Comparison of ENCODE assay signal across 12 mouse cellular contexts in the genomic region with DNA sequence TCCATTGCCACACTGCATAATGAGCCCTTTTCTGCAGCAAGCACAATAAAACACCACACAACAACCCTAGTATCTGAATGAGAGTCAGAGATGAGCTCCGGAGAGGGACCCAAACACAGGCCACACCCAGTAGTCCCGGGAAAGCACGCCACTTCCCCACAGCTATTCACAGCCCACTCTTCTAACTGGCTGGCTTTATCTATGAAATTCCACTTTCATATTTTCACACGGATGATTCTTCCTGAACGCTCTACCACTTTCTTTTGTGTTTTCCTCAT.
A peak's percentile ranks its signal among the peaks of the same experiment; 100 is the strongest.
DNase-seq lines count a peak whose midpoint lies in the region; ATAC-seq and TF ChIP-seq lines count a peak whose summit lies in the region.
"Had no signal": no experiment of that assay in that cellular context is flagged by ENCODE, and none has a peak within 500 bp of the region (broad histone marks: within the 10 kb centered on the region; RNA-seq: fewer than 3 reads in every experiment).

No protein-coding gene starts in this region.

- no peaks in the 10 kb centered on the region for H3K9me3 ChIP-seq in kidney, postnatal 0 days (replicated peaks; ENCODE audit: low read length)
- H3K9me3 ChIP-seq in erythroblast, embryonic 14.5 days (ENCODE audit: control insufficient read depth, low read length), result no peaks in the 10 kb centered on the region
- H3K9me3 ChIP-seq in liver, postnatal 0 days (ENCODE audit: low read length), result peaks cover 2% of the 10 kb centered on the region; the same call in 1 of the 2 replicates
- H3K9me3 ChIP-seq: embryonic facial prominence, embryonic 15.5 days had no signal

- no peaks in the 10 kb centered on the region for H3K4me1 ChIP-seq in kidney, postnatal 0 days (replicated peaks; ENCODE audit: insufficient read depth, low read length)
- H3K4me1 ChIP-seq in erythroblast, embryonic 14.5 days (ENCODE audit: control insufficient read depth), result peaks cover 48% of the 10 kb centered on the region
- H3K4me1 ChIP-seq in liver, postnatal 0 days (ENCODE audit: insufficient read depth), result peaks cover 9% of the 10 kb centered on the region; the same call in 1 of the 2 replicates

- TF ChIP-seq EP300 in liver, postnatal 0 days (IDR thresholded peaks at IDR 0.05; ENCODE audit: low read depth), result no peak

- no peak for DNase-seq in kidney, postnatal 0 days (ENCODE audit: low spot score)
- DNase-seq in kidney, adult 11 months, result no peak
- DNase-seq in MN1 (ENCODE audit: low spot score), result peak; percentile 25
- DNase-seq in liver, postnatal 0 days, result no peak
- no peak for DNase-seq in layer of hippocampus, adult 11-12 months (ENCODE audit: low spot score)
- DNase-seq in frontal cortex, postnatal 36 days (ENCODE audit: low spot score in 2 of 2), result no peak
- DNase-seq: cerebellum, postnatal 14 days; gastrocnemius, postnatal 25 days; right cerebral cortex, postnatal 25 days had no signal

- no peak for TF ChIP-seq CTCF in kidney, postnatal 0 days (IDR thresholded peaks at IDR 0.05; ENCODE audit: low read depth)
- no peak for TF ChIP-seq CTCF in liver, postnatal 0 days (IDR thresholded peaks at IDR 0.05; ENCODE audit: low read depth)

- no peaks in the 10 kb centered on the region for H3K27me3 ChIP-seq in kidney, postnatal 0 days (ENCODE audit: insufficient read depth, low read length)
- peaks cover 8% of the 10 kb centered on the region for H3K27me3 ChIP-seq in erythroblast, embryonic 14.5 days (ENCODE audit: control insufficient read depth)
- H3K27me3 ChIP-seq in liver, postnatal 0 days (ENCODE audit: insufficient read depth, low read length), result no peaks in the 10 kb centered on the region
- H3K27me3 ChIP-seq: embryonic facial prominence, embryonic 15.5 days; megakaryocyte, embryonic 14.5 days had no signal

- H3K9ac ChIP-seq in kidney, postnatal 0 days (ENCODE audit: low read depth, low read length), result no peak overlapping the region
- H3K9ac ChIP-seq in liver, postnatal 0 days (replicated peaks), result no peak overlapping the region
- H3K9ac ChIP-seq: embryonic facial prominence, embryonic 15.5 days had no signal

- no peak overlapping the region for H3K4me3 ChIP-seq in kidney, postnatal 0 days (replicated peaks; ENCODE audit: low read depth, low read length)
- H3K4me3 ChIP-seq in erythroblast, embryonic 14.5 days (replicated peaks), result peak overlapping the region; percentile 7
- H3K4me3 ChIP-seq in liver, postnatal 0 days (ENCODE audit: low read depth, low read length), result no peak overlapping the region
- H3K4me3 ChIP-seq: embryonic facial prominence, embryonic 15.5 days; megakaryocyte, embryonic 14.5 days had no signal

- H3K36me3 ChIP-seq in kidney, postnatal 0 days (ENCODE audit: insufficient read depth, low read length), result no peaks in the 10 kb centered on the region
- no peaks in the 10 kb centered on the region for H3K36me3 ChIP-seq in erythroblast, embryonic 14.5 days (ENCODE audit: control insufficient read depth)
- H3K36me3 ChIP-seq in liver, postnatal 0 days (replicated peaks; ENCODE audit: insufficient read depth, low read length), result no peaks in the 10 kb centered on the region
- H3K36me3 ChIP-seq: embryonic facial prominence, embryonic 15.5 days had no signal

- no peak for ATAC-seq in kidney, postnatal 0 days (replicated peaks; ENCODE audit: low FRiP score, low read depth)
- ATAC-seq in liver, postnatal 0 days, result no peak

- H3K4me2 ChIP-seq in kidney, postnatal 0 days (ENCODE audit: low read length), result peak overlapping the region; percentile 23; the same call in 1 of the 2 replicates
- H3K4me2 ChIP-seq in liver, postnatal 0 days (ENCODE audit: low read depth, low read length), result peak overlapping the region; percentile 7; the same call in 1 of the 2 replicates
- H3K4me2 ChIP-seq: embryonic facial prominence, embryonic 15.5 days had no signal

- WGBS in kidney, postnatal 0 days, result 38% methylated on average over 5 of the region's 5 CpGs
- WGBS in liver, postnatal 0 days (ENCODE audit: insufficient replicate concordance), result 42% methylated on average over 5 of the region's 5 CpGs

- H3K27ac ChIP-seq in kidney, postnatal 0 days, result no peak overlapping the region
- 0 out of 2 replicates have a peak overlapping the region, but pooled peaks have one; percentile 18 for H3K27ac ChIP-seq in liver, postnatal 0 days (ENCODE audit: low read depth)
- H3K27ac ChIP-seq: embryonic facial prominence, embryonic 15.5 days had no signal
